Mouse (Mus musculus) adrenal gland, adult 8-10 months (tissue): ENCODE measurements around the gene Htra3. TPM values are rescaled to one million over a fixed set of nuclear protein-coding genes. Genes with fewer than 3 reads are reported as not detected.

Experiments used
- DNase-seq: peaks from one replicate; pipeline ENCODE4 v3.0.0; 2022
- total RNA-seq, 4 experiments: library from RNA; stranded (reverse); gene quantifications; 2 replicates each; pipeline ENCODE4 v1.2.4; 2022

The Htra3 gene
- total RNA-seq, 4 experiments from 2014 or later = 21.3 to 114 (median 48.7) TPM

DNA sequence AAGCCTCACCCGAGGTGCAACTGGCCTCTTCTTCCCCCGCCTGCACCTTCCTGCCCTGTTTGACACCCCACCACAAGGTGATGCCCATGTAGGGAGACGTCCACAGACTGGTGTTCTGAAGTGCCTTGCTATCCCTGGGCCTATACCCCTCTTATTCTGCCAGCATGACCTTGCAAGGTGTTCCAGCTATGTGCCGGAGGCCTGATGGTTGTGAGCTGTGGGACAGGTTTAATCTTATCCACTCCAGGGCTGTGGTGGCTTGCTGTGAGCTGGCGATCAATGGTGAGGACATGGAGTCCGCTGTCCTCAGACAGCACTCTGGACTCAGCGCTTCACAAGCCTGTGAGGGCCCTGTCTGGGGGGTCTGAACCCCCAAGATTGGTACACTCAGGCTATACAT, 69.2 kb downstream of the Htra3 start:
- no peak for DNase-seq

DNA sequence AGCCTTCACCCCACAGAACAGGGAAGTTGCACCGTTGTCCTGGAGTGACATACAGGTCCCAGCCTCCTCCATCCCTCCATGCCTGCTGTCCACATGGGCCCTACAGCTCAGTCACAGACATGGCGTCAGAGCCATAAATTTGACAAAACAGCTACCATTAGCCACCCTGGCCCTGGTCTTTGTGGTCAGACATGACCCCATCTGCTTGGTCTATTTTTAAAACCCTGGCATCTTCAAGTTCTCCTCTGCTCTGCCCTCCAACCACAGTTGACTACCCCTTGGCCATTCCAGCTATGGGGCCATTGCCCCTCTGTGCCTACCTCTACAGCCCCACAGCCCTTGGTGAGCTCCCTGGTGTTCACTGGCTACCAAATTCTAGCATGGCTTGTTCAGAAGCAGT, 69.6 kb downstream of the Htra3 start:
- DNase-seq = no peak

DNA sequence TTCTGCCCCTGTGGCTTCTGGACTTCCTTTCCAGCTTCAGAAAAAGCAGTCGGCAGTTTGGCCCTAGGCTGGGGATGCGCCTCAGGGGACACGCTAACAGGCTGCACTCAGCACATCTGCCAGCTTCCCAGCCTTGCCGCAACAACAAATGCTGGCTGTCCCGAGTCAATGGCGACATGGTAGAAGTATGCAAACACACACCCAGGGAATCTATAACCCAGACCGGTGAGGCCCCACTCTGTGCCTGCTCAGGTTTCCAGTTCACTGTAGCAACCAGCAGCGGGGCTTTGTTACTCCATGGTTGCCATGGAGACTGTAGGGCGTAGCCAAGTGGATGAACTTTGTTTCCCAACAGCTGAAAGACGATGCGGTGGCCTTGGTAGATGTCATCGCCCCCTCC, 70.2 kb downstream of the Htra3 start:
- no peak for DNase-seq

DNA sequence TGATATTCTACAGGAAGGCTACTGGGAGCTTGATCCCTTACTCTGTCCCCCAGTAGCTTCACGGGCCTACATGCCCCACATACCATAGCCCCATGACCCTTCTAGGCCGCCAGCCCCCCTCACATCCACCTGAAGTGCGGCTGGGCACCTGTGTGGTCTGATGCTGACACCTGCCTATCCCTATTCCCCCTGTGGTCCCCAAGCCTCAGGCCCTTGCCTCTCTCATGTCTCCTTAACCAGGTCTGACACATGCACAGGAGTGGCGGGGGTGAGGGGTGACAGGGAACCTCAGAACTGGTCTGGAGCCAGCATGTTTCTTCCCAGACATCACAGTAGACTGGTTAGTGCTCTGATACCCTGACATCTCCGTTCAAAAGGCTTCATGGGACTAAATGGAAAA, 71.0 kb downstream of the Htra3 start:
- DNase-seq = no peak

DNA sequence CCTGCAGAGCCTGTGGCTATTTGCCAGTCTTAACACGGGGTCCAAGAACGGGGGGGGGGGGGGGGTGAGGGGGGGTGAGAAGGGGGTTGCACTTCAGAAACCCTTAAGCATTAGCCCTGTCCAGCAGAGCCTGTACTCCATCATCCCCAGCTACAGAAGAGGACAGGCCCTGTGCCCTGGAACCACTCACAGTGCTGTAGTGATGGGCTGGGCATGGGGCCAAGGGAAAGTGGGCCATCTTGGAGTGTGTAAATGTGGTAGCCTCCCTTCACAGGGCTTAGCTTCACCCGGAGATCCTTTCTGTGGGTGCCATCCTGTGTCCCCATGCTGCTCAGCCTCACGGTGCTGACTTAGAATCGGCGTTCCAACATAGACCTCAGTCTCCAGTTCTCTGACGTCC, 71.8 kb downstream of the Htra3 start:
- no peak for DNase-seq

DNA sequence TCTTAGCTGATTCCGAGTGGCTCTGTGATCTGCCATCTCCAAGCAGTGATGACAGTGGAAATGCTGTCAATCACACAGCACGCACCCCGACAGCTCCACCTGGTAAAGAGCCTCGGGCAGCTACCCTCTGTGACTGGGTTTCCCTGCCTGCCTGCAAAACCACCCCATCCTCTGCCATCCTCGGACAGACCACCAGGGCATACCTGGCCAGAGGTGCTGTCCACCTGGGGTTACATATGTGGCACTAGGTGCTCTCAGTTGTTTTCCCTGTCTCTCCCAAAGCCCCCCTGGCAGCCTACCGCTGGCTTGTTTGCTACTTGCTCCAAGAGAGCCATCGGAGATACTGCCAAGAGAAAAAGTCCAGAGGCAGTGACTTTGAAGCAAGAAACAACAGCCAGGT, 72.8 kb downstream of the Htra3 start:
- DNase-seq = no peak

DNA sequence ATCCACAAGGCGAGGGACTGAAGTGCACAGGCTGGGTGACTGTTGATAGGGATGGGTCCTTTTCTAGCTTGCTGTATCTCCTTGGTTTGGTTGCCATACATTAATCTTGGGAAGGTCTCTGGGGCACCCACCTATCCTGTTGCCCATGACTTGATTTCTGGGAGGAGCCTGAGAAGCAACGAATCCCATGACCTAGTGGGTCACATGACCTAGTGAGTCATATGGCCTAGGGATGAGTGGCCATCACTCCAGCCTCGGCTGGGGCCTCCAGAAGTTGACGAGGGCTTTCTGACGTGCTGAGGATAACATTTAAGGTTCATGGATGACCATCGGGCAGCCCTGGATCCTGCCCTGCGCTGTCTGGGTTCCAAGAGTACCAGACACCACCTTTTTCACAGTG, 74.2 kb downstream of the Htra3 start:
- no peak for DNase-seq

Other genes with a start within 250 kb of the Htra3 start
- gene Cpz, start 154.1 kb downstream of the Htra3 start, total RNA-seq = 1 to 10 TPM in 1 of 4 experiments, under 1 TPM in 2, not detected in 1; 0.67 to 2.2 (median 0.91) TPM
- gene Trmt44, start 104.7 kb downstream of the Htra3 start, total RNA-seq = 10 to 100 TPM in 1 of 4 experiments, 1 to 10 TPM in 3; 6.1 to 11.2 (median 7.7) TPM
- 10 to 100 TPM; 56.2 to 98.7 (median 78.5) TPM for gene Acox3, start 96.7 kb downstream of the Htra3 start, total RNA-seq
- 10 to 100 TPM; 34.2 to 35.9 (median 35.1) TPM for gene Sh3tc1, start 60.2 kb upstream of the Htra3 start, total RNA-seq
- 10 to 100 TPM in 2 of 4 experiments, 1 to 10 TPM in 2; 4.4 to 21.5 (median 11.4) TPM for gene Ablim2, start 78.1 kb upstream of the Htra3 start, total RNA-seq
- gene Afap1, start 213.5 kb upstream of the Htra3 start, total RNA-seq = 10 to 100 TPM; 15.9 to 32.3 (median 22.7) TPM